Mouse (Mus musculus): ENCODE results near the gene Tuft1. TPM values are rescaled to one million over a fixed set of nuclear protein-coding genes. Genes with fewer than 3 reads are reported as not detected.
"Not testable (repeated sequence)": the region's sequence is repeated elsewhere in the genome, so short reads cannot be mapped to it uniquely, and the experiment has no call there.

The Tuft1 gene
- polyA plus RNA-seq, 1 experiment from 2014 or later = 5.3 TPM

DNA sequence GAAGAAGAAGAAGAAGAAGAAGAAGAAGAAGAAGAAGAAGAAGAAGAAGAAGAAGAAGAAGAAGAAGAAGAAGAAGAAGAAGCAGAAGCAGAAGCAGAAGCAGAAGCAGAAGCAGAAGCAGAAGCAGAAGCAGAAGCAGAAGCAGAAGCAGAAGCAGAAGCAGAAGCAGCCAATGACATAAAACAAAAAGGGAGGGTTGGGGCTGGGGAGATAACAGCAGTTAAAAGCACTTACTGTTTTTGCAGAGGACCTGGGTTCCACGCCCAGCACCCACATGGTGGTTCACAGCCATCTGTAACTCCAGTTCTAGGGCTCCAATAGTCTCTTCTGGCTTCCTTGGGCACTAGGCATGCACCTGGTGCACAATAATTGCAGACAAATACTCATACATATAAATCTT is 30.5 kb upstream of the Tuft1 start:
- H3K4me2 ChIP-seq; DNase-seq; H3K27me3 ChIP-seq; H3K4me3 ChIP-seq (replicated peaks); H3K27ac ChIP-seq; H3K9me3 ChIP-seq (replicated peaks); H3K9ac ChIP-seq; H3K36me3 ChIP-seq; ATAC-seq (ENCODE audit: low read depth): not testable (repeated sequence)
- peaks cover 59% of the 10 kb centered on the region for H3K4me1 ChIP-seq (replicated peaks)
- whole genome bisulfite sequencing (ENCODE audit: insufficient replicate concordance) = 15% methylated on average over 1 of the region's 1 CpGs

DNA sequence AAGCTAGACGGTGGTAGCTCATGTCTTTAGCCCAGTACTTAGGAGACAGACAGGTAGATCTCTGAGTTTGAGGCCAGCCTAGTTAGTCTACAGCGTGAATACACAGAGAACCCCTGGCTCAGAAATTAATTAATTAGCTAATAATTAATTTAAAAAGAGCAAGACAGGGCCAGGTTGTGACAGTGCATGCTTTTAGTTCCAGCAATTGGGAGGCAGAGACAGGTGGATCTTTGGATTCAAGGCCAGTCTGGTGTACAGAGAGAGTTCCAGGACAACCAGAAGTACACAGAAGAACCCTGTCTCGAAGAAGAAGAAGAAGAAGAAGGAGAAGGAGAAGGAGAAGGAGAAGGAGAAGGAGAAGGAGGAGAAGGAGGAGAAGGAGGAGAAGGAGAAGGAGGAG is 30.0 kb upstream of the Tuft1 start:
- not testable (repeated sequence) for H3K36me3 ChIP-seq; H3K9ac ChIP-seq; H3K9me3 ChIP-seq (replicated peaks); H3K27me3 ChIP-seq; H3K4me3 ChIP-seq (replicated peaks); ATAC-seq (ENCODE audit: low read depth); DNase-seq; H3K27ac ChIP-seq; H3K4me2 ChIP-seq
- WGBS (ENCODE audit: insufficient replicate concordance) = 88% methylated on average over 3 of the region's 3 CpGs
- H3K4me1 ChIP-seq (replicated peaks) = peaks cover 64% of the 10 kb centered on the region

DNA sequence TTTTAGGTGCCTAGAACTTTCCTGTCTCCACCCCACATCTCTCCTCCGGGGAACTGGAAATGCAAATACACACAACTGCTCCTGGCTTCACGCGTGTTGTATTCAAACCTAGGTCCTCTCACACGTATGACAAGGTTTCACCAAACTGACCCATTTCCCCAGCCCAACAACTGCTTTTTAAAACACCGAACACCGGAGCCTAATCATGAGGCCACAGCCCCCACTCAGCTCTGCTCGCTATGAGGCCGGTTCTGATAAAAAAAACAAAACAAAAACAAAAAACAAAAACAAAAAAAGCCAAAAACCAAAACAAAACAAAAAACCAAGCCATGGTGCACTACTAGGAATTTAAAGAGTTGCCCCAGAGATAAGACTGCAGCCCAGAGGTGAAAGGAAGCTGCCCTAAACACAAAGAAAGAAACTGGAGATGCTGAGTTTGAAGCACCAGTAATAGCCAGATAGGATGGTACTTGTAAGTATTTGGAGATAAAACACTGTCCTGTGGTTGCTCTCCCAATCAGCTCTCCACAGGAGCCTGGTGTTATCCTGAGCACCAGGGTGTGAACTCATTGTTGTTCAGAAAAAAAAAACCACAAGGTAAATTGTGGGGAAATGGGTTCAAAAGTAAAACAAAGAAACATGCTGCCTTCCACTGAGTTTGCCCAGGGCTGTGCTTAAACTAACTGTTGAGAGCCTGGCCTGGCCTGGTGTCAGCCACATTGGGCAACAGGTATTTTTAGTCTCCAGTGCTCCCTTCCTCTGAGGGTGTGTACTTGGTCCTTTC is 27.5 kb upstream of the Tuft1 start:
- not testable (repeated sequence) for H3K4me3 ChIP-seq (replicated peaks); H3K27me3 ChIP-seq; H3K9me3 ChIP-seq (replicated peaks); H3K36me3 ChIP-seq
- ATAC-seq (ENCODE audit: low read depth) (peak; percentile 94), DNase-seq (peak; percentile 43)
- H3K4me1 ChIP-seq (replicated peaks) = peaks cover 65% of the 10 kb centered on the region
- peak overlapping the region; percentile 43 for H3K9ac ChIP-seq
- 28% methylated on average over 8 of the region's 8 CpGs for WGBS (ENCODE audit: insufficient replicate concordance)
- H3K27ac ChIP-seq = peak overlapping the region; percentile 88
- H3K4me2 ChIP-seq = peak overlapping the region; percentile 50

DNA sequence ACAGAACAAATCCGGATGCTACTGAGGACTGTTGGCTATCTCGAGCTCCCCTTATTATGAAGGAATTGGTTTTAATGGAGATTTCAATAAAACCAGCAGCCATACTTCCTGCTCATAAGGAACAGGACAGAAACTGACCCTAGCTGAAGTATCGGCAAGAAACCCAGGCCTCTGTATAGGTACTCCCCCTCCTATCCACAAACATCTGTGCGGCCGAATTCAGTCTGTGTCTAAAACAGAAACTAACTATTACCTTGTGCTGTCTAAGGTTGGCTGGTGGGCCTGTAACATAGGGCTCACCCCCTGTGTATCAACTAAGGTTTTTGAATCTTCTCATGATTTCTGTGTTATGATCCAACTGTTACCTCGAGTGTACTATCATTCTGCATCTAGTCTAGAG is 25.0 kb upstream of the Tuft1 start:
- H3K9me3 ChIP-seq (replicated peaks) = no peaks in the 10 kb centered on the region
- peak overlapping the region; percentile 29; the same call in 1 of the 2 replicates for H3K27ac ChIP-seq
- 0 out of 2 replicates have a peak, but pooled peaks cover 5% of the 10 kb centered on the region for H3K27me3 ChIP-seq
- no peaks in the 10 kb centered on the region for H3K36me3 ChIP-seq
- H3K4me3 ChIP-seq (replicated peaks) = no peak overlapping the region
- no peak for ATAC-seq (ENCODE audit: low read depth)
- DNase-seq = no peak
- H3K4me1 ChIP-seq (replicated peaks) = peaks cover 68% of the 10 kb centered on the region
- no peak overlapping the region for H3K9ac ChIP-seq
- 79% methylated on average over 6 of the region's 6 CpGs for WGBS (ENCODE audit: insufficient replicate concordance)
- no peak overlapping the region for H3K4me2 ChIP-seq

DNA sequence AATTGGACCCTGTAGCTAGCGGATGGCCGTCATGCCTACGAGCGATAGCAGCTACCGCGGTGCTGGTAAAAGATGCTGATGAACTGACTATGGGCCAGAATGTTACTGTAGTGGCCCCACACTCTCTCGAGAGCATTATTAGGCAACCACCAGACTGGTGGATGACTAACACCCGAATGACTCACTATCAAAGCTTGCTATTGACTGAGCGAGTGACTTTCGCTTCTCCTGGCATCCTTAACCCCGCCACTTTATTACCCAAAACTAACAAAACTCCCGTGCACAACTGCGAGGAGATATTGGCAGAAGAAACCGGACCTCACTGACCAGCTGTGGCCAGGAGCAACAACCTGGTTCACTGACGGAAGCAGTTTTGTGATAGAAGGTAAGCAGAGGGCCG is 22.1 kb upstream of the Tuft1 start:
- Histone ChIP-seq H3K36me3 (no peaks in the 10 kb centered on the region), H3K4me3 (replicated peaks) (no peak overlapping the region), H3K9ac (no peak overlapping the region), H3K27me3 (0 out of 2 replicates have a peak, but pooled peaks cover 5% of the 10 kb centered on the region), H3K4me1 (replicated peaks) (peaks cover 43% of the 10 kb centered on the region), H3K9me3 (replicated peaks) (no peaks in the 10 kb centered on the region), H3K4me2 (no peak overlapping the region), H3K27ac (peak overlapping the region; percentile 18; the same call in 1 of the 2 replicates)
- DNase-seq (no peak), ATAC-seq (ENCODE audit: low read depth) (no peak)
- 79% methylated on average over 16 of the region's 16 CpGs for WGBS (ENCODE audit: insufficient replicate concordance)

DNA sequence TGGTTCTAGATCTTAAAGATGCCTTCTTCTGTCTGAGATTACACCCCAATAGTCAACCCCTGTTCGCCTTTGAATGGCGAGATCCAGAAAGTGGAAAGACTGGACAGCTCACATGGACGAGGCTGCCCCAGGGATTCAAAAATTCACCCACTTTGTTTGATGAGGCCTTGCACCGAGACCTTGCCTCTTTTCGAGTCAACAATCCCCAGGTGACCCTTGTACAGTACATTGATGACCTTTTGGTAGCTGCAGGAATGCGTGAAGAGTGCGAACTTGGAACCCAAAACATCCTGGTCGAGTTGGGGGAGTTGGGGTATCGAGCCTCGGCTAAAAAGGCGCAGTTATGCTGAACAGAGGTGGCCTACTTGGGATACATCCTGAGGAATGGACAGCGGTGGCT is 21.4 kb upstream of the Tuft1 start:
- H3K4me2 ChIP-seq; H3K9ac ChIP-seq; H3K9me3 ChIP-seq (replicated peaks); H3K4me3 ChIP-seq (replicated peaks); DNase-seq; H3K27me3 ChIP-seq; H3K36me3 ChIP-seq: not testable (repeated sequence)
- 76% methylated on average over 12 of the region's 12 CpGs for WGBS (ENCODE audit: insufficient replicate concordance)
- 0 out of 2 replicates have a peak, but pooled peaks have one; percentile 21 for ATAC-seq (ENCODE audit: low read depth)
- peaks cover 40% of the 10 kb centered on the region for H3K4me1 ChIP-seq (replicated peaks)
- H3K27ac ChIP-seq = peak overlapping the region; percentile 21

DNA sequence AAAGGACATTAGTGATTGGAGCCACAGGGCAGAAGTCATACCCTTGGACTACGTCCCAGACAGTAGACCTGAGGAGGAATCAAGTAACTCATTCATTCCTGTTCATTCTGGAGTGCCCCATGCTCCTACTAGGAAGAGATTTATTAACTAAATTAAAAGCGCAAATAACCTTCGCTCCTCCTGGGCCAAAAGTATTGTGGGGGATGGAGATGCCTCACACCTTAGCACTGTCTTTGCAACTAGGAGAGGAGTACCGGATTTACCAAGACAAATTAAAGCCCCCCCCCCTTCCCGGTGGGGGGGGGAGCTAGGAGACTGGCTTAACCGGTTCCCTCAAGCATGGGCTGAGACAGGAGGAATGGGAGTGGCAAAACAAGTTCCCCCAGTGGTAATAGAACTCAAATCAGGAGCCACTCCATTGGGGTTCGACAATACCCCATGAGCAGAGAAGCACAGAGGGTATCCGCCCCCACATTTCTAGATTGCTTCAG is 20.7 kb upstream of the Tuft1 start:
- H3K9ac ChIP-seq = no peak overlapping the region
- H3K36me3 ChIP-seq = no peaks in the 10 kb centered on the region
- no peaks in the 10 kb centered on the region for H3K9me3 ChIP-seq (replicated peaks)
- WGBS (ENCODE audit: insufficient replicate concordance) = 69% methylated on average over 8 of the region's 8 CpGs
- no peak overlapping the region for H3K4me2 ChIP-seq
- H3K4me3 ChIP-seq (replicated peaks) = no peak overlapping the region
- 0 out of 2 replicates have a peak, but pooled peaks cover 5% of the 10 kb centered on the region for H3K27me3 ChIP-seq
- DNase-seq = no peak
- H3K4me1 ChIP-seq (replicated peaks) = peaks cover 40% of the 10 kb centered on the region
- H3K27ac ChIP-seq = peak overlapping the region; percentile 21; the same call in 1 of the 2 replicates
- ATAC-seq (ENCODE audit: low read depth) = 0 out of 2 replicates have a peak, but pooled peaks have one; percentile 11

DNA sequence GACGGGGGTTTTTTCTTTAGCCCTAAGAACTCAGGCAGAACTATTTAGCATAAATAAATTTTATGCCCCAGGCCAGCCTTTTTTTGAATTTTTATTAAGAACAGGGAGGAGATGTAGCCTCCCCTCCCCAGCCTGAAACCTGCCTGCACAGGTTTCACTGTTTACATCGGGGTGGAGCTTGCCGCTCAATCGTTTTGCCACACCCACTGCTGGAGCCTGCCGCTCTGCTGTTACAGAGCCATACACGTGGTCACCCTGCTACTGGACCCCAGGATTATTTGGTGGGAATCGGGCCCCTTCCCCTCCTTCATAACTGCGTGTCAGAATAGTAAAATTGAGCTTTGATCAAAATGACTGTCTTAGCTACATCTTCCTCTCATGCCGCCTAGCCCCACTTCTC is 16.4 kb upstream of the Tuft1 start:
- Histone ChIP-seq H3K4me1 (replicated peaks) (peaks cover 25% of the 10 kb centered on the region), H3K27ac (peak overlapping the region; percentile 27; the same call in 1 of the 2 replicates)
- H3K9ac ChIP-seq; H3K9me3 ChIP-seq (replicated peaks); H3K4me3 ChIP-seq (replicated peaks); ATAC-seq (ENCODE audit: low read depth); H3K4me2 ChIP-seq; H3K27me3 ChIP-seq; H3K36me3 ChIP-seq: not testable (repeated sequence)
- peak; percentile 25 for DNase-seq
- WGBS (ENCODE audit: insufficient replicate concordance) = 64% methylated on average over 9 of the region's 9 CpGs

DNA sequence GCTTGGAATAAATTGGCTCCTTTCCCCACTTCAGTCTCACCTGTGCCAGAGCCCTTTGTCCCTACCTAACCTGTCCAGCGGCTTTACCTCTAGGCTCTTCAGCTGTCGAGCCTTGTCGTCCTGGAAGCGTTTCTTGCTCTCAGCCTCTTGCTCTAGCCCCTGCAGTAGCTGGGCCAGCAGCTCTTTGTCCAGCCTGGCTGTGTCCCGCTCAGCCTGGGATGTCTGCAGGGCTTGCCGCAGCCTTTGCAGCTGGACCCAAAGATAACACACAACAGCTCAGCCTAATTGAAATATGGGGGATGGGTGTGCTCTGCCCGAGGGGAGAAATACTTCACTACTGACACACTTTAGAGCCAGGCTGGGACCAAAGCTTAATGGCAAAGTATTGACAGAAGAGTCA is 7.2 kb upstream of the Tuft1 start:
- Histone ChIP-seq H3K4me3 (replicated peaks) (peak overlapping the region; percentile 42), H3K4me2 (peak overlapping the region; percentile 62), H3K27ac (peak overlapping the region; percentile 90), H3K4me1 (replicated peaks) (peaks cover 31% of the 10 kb centered on the region), H3K9ac (peak overlapping the region; percentile 56; the same call in 1 of the 2 replicates)
- H3K9me3 ChIP-seq (replicated peaks); H3K36me3 ChIP-seq; H3K27me3 ChIP-seq: not testable (repeated sequence)
- DNase-seq (peak; percentile 66), ATAC-seq (ENCODE audit: low read depth) (peak; percentile 92)
- WGBS (ENCODE audit: insufficient replicate concordance) = 6% methylated on average over 7 of the region's 7 CpGs

DNA sequence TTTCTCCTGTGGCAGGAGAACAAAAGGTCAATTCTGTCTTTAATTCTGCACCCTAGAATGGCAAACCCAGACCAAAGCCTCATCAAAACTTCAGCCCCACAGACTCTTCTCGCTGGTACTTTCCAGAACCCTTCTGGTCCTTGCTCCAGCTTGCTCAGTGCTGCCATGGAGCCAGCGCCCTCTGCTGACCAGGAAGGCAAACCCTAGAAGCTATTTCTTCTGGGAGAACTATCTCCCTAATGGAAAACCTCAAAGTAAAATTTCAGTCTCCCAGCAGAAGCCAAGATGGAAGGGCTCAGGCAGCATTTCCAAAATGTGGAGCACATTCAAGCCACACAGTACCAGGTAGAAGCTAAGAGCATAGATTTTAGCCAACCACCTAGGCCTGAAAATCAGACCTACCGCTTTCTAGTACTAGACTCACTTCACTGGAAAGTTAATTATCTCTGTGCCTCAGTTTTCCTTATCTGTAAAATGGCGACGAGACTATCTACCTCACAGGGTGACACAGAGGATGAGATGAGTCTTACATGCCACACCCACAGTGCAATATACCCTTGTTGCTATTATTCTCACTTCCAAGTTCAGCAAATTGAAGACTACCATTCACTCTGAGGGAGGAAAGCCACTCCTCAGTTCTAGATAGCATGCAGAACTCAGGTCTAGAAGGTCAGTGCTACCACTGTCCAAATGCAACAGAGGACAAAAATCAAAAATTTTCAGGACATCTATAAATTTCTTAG is 6.6 kb upstream of the Tuft1 start:
- Histone ChIP-seq H3K9ac (peak overlapping the region; percentile 56; the same call in 1 of the 2 replicates), H3K4me1 (replicated peaks) (peaks cover 36% of the 10 kb centered on the region), H3K27ac (peak overlapping the region; percentile 90), H3K4me3 (replicated peaks) (peak overlapping the region; percentile 42), H3K4me2 (peak overlapping the region; percentile 62)
- H3K27me3 ChIP-seq; H3K36me3 ChIP-seq; H3K9me3 ChIP-seq (replicated peaks): not testable (repeated sequence)
- ATAC-seq (ENCODE audit: low read depth) (peak; percentile 83), DNase-seq (peak; percentile 53)
- 22% methylated on average over 4 of the region's 5 CpGs for WGBS (ENCODE audit: insufficient replicate concordance)

DNA sequence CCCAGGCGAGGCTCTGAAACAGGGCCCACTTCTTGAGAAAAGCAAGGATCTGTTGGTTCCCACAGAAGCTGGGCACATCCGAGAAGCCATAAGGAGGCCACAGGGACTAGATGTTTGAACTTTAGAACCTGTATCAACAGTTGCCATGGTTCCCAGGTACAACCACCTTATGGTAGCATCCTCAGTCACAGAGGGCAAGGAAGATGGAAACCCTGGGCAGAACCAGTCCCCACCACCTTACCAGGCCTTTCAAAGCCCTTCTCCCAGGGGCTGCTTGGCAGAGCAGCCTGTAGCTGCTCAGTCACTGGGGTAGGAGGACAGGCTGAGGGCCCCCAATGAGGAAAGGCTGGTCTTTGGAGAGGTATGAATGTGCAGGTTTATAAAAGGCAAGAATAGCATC is 2.2 kb upstream of the Tuft1 start:
- not testable (repeated sequence) for H3K4me2 ChIP-seq; H3K27me3 ChIP-seq; H3K9ac ChIP-seq; DNase-seq; ATAC-seq (ENCODE audit: low read depth); H3K36me3 ChIP-seq; H3K9me3 ChIP-seq (replicated peaks); H3K4me3 ChIP-seq (replicated peaks)
- peak overlapping the region; percentile 53; the same call in 1 of the 2 replicates for H3K27ac ChIP-seq
- peaks cover 43% of the 10 kb centered on the region for H3K4me1 ChIP-seq (replicated peaks)
- 71% methylated on average over 2 of the region's 2 CpGs for WGBS (ENCODE audit: insufficient replicate concordance)

Measured in liver, embryonic 13.5 days (tissue).